Mouse (Mus musculus): ENCODE measurements around the gene Calr3.

Gene Calr3

DNA sequence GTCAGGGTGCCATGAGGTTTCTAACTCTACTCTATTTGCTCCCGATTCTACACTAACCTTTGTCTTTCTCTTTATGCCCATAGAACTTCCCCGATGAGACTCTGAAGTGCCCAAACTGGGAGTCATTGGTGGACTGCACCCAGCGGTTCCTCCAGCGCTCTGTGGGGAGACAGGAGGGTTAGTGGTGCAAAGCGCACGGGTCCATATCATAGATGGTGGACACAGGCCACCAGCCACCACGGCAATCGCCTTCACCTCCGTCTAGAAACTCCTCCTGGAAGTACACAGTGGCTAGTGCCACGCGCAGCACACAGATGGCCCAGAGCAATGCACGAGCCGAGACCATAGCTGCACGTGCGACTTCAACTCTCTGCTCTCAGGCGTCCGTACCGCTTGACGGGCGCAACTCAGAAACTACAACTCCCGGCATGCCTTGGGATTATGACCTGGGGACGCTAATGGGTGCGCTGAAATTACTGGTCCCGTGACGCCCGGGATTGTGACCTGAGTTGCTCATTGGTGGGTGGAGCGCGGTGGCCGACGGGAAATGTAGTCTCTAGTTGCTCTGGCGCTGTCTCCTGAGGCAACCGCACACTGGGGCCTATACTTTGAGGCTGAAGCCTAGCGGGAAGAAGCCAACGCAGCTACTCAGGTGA lies at the start of gene Calr3, which contains the start of gene 1700030K09Rik:
Calr3 (minus strand) TSS at position 533 of the 656 bp plus-strand sequence.
1700030K09Rik (plus strand) TSS at position 543 of the 656 bp plus-strand sequence.
- peak; percentile 90 for DNase-seq (ENCODE audit: extremely low spot score, low read depth, low spot score)

DNA sequence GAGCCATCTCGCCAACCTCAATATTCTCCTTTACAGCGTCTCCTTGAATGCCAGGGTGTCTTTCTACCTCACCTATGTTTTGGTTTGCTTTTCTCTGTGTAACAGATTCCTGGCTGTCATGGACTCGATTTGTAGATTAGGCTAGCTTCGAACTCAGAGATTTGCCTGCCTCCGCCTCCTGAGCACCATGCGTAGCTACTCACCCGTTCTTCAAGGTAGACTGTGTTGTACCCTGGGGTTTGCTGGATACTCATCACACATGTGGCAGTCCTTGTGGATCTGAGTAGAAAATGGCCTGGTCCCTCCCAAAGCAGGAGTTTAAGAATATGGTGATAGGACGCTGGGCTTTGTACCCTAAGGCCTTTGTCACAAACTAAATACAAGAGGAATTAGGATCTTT lies 49.7 kb upstream of the Calr3 start:
- DNase-seq (ENCODE audit: extremely low spot score, low read depth, low spot score): no peak

DNA sequence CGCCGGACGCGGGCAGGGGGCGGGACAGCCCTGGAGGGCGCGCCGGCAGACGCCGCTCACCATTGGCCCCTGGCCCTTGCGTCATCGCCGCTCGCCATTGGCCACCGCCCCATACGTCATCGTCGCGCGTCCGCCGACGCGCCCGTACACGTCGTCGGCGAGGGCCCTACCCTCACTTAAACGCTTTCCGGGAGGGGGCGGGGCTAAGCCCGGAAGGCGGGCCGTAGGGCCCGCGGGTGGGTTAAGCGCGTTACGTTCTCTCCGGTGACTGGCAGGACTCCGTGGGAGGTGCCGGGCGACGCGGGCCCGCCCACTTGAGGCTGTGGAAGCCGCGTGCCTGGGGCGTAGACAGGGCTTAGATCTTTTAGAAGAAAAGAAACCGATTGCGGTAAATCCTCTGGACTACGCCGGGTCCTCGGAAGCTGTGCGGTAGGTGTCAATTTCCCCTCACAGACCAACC lies 49.0 kb upstream of the Calr3 start:
- peak; percentile 93 for DNase-seq (ENCODE audit: extremely low spot score, low read depth, low spot score)

DNA sequence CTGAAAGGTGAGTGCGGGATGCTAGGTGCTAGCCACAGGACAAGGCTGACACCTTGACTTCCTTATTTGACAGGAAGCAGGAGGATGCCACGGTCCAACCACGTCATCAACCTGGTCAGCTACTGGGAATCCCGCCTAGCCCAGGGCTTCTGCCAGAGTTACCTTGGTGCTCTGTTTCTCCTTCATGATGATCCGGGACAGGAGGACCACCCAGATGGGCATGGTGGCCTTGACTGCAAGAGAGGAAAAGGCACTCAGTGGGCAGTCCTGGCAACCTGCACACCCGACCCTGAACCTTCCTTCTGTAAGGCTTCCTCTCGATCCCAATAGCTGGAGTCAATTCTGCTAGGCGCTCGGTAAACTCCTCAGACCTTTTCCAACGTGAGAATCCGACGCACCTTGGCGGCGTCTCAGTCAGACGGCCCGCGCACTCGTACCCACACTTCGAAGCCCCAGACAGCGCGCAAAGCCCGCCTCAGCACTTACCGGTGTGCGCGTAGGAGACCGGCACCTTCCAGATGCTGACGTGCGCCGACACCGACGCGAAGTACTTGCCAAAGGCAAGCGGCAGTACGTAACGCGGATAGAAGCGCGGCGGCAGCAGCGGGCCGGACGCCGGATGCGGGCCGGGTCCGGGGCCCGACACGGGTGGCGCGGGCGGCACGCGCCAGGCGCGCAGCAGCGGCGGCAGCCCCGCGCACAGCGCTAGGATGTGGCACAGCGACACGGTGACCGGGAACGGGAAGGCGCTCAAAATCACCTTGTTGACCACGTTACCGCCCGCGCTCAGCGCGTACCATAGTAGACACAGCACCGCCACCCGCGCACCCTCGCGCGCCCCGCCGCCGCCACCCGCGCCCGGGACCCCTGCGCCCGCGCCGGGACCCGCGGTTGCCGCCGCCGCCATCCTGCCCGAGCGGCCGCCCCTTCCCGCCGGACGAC lies 48.3 kb upstream of the Calr3 start, which contains the start of gene Slc35e1:
Slc35e1 (minus strand) TSS at position 935 of the 942 bp plus-strand sequence.
- DNase-seq (ENCODE audit: extremely low spot score, low read depth, low spot score): no peak

DNA sequence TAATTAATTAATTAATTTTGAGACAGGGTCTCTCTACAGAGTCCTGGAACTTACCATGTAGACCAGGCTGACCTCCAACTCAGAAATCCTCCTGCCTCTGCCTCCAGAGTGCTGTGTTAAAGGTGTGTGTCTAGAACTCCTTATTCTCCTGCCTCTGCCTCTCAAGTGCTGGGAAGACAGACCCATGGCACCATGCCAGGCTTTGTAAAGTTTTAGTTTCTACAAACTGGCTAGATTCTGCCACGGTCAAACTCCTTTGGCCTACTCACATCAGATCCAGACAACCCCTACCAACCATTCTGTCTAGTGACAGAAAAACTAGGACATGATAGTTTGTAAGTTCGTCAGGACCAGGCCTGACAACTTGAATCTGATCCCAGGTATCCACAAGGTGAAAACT lies 47.3 kb upstream of the Calr3 start:
- no peak for DNase-seq (ENCODE audit: extremely low spot score, low read depth, low spot score)

DNA sequence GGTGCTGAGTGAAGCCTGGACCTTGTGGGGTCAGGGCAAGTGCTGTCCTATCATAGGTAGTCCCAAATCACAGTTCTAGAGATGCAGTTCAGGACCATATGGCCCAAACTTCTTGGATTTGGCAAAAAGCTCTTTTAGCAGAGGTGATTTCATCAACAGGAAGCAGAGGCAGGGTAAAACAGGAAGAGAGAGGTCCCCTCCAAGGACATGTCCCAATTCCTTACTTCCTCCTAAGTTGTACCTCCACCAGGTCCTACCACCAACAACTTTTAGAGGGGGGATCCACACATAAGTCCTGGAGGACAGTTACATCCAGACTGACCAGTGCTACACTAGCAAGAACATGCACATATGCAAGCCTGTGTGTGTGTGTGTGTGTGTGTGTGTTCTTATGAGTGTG lies 43.3 kb upstream of the Calr3 start:
- DNase-seq (ENCODE audit: extremely low spot score, low read depth, low spot score): no peak

DNA sequence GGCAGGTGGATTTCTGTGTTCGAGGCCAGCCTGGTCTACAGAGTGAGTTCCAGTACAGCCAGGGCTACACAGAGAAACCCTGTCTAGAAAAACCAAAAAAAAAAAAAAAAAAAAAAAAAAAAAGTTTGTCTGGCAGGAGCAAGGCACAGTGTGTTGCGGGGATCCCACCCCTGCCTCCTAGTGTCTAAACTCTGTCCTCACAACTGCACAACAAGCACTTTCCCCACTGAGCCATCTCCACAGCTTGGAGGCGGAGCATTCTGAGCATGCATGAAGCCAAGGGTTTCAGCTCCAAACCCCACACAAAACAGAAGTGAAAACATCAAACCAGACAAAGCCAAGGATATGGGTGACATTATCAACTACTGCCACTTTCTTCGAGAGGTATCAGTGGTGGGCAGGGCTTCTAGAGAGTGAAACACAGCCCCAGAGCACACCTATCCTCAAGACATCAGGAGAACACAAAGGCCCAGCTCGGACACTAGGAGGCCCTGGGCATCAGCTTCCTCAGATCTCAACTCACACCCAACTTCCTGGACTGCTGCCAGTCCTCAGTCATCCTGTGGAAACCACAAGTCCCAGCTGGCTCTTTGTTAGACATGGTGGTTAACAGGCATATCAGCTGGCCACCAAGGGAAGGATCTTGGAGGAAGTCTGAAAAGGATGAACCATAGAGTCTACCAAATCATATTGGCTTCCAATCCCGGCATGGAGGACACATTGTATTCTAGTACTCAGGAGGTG lies 42.0 kb upstream of the Calr3 start:
- DNase-seq (ENCODE audit: extremely low spot score, low read depth, low spot score): no peak

DNA sequence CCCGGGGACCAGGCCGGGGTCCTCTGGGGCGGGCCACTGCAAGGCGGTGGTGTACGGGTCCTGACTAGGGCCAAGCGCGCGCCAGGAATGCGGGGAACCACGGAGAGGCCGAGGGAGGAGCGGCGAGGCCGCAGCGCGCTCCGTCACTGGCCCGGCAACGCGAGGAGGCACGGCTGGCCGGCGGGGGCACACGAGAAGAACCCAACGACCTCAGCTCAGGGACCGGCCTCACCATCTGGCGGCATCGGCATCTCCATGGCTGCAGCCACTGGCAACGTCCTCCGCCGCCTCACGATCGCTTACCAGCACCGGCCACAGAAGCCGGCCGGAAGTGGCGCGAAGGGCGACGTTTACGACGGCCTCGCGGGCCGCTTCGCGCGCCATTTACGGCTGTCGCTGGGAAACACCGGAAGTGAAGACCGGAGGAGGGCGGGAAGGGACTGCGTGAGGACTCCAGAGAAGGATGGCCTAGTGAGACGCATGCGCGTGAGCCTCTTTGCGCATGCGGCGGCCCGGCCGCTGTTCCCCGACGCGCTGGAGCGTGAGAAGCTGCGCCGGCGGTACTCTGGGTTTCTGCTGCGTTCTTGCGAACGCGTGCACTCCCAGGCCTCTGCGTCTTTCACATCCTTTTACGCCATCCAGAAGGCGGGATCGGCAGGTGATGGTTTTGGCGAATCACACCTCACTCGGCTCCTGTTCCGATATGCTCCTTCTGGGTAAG lies 31.3 kb upstream of the Calr3 start, which contains the start of gene Cherp:
Cherp (minus strand) TSS at position 401 of the 721 bp plus-strand sequence.
- peak; percentile 96 for DNase-seq (ENCODE audit: extremely low spot score, low read depth, low spot score)

DNA sequence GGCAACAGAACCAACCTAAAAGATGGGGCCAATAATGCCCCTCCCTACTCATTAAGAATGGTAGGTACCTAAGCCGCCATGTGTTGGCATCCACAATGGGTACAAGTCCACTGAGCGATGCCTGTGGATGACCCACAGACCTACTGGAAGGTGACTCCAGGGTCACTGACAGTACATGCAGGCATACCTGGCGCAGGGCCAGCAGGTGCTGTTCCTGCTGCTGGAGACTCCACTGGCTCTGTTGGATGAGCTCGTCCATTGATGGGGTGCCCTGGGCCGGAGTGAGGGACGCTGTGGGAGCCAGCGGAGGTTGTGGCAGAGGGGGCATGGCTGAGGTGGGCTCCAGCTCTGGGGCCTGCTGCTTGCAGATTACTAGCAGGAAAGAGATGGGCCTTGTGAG lies 27.0 kb upstream of the Calr3 start:
- no peak for DNase-seq (ENCODE audit: extremely low spot score, low read depth, low spot score)

DNA sequence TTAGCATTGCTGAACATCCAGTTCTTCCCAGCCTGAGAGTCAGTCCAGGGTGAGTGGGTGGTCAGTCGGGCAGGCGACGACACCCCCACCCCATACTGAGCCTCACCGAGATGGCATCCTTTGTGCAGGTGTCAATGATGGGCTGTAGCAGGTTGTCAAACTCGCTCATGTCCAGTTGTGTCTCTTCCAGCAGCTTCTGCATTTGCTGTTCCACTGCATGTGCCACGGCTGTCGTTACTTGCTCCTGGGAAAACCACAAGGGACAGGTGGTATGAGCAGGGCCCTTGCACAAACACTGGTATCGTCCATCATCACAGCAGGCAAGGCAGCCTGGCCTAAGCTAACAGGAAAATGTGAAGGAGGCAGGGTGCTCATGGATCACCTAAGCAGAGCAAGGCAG lies 26.3 kb upstream of the Calr3 start:
- no peak for DNase-seq (ENCODE audit: extremely low spot score, low read depth, low spot score)

DNA sequence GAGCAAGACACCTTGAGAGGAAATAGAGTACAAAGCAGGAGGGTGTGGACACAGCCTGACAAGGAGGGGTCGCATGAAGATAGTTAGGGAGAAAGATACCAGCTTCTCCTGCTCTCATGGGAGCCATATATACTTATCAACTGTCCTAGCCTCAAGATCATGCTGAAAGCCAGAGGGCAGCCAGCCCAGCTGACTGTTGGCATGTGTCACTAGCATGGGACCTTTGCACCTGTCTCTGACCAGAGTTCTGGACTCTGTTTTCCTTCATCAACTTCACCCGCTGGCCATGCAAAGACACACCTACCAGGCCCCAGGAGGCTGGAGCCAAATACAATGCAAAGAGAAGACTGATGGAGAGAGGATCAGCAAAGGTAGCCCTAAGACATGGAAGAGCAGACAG lies 25.6 kb upstream of the Calr3 start:
- DNase-seq (ENCODE audit: extremely low spot score, low read depth, low spot score): no peak

DNA sequence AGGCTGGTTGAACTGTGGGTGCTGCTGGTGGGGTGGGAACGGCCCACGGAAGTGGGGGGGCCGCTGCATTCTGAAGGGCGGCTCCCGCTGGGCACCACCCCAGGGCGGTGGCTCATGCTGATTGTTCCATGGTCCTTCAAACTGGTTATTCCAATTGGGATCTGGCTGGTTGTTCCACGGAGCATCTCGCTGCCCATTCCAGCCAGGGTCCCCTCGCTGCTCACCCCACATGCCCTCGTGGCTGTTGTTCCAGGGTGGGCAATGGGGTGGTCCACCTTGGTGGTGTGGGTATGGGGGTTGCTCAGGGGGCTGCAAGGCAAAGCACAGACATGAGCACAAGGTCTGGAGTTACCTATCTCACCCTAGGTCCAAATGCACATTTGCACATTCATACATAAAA lies 20.5 kb upstream of the Calr3 start:
- no peak for DNase-seq (ENCODE audit: extremely low spot score, low read depth, low spot score)

DNA sequence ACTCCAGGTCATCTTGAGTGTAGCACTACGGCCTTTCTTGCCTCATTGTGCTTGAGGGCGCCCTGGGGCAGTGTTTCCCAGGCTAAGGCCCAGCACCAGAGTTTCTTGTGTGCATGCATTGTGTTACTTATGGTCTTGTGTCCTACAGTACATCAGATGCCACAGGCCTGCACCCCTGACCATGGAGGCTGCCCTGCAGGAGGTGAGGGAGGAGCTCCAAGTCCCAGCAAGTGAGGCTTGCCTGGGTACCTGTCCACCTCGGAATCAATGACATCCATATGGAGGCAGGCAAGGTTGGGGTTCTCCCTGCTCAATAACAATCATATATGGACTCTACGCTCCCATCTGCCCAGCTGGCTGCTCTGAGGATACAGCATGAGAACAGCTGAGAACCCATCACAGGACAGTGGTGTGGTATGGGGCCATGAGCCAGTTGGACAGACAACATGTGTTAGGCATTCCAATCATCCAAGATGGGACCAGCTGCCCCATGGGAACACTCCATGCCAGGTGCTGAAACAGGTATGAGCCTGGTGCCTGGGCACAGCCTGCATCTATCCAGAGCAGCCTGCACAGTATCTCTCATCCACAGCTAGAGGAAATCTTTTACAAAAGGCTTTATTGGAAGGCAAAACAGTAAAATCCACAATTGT lies 16.3 kb upstream of the Calr3 start:
- DNase-seq (ENCODE audit: extremely low spot score, low read depth, low spot score): no peak

DNA sequence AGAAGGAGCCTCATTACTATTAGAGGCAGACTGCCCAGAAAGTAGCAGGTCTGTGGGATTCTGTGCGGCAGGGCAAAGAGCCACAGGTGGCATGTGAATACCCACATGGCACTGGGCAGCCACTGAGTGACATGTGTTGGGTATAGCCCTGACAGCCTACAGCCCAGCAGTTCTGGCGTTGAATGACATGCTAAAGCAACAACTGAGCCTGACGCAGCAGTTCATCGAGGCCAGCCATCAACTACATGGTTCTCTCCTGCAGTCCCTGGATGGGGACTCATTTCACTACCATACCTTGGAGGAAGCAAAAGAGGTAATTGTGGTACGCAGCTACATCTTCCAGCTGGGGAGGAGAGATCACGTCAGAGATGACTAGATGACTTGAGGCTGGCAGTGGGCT lies 14.8 kb upstream of the Calr3 start:
- no peak for DNase-seq (ENCODE audit: extremely low spot score, low read depth, low spot score)

DNA sequence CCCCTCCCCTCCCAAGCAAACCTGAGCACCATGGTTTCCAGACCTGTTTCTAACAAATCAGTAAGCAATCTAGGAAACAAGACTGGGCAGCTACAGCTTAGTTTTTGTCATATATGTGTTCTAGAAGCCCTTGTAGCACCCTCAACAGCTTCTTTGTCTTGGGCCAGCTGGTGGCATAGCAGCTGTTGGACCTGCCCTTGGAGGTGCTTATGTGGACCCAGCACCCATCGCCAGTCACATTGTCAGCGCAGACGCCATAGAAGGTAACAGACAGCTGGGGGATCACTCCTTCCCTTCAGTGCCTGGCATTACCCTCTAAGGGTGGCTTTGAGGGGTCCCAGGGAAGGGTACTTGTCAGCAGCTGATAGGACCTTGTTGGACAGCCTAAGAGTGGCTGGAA lies 14.1 kb upstream of the Calr3 start:
- no peak for DNase-seq (ENCODE audit: extremely low spot score, low read depth, low spot score)

DNA sequence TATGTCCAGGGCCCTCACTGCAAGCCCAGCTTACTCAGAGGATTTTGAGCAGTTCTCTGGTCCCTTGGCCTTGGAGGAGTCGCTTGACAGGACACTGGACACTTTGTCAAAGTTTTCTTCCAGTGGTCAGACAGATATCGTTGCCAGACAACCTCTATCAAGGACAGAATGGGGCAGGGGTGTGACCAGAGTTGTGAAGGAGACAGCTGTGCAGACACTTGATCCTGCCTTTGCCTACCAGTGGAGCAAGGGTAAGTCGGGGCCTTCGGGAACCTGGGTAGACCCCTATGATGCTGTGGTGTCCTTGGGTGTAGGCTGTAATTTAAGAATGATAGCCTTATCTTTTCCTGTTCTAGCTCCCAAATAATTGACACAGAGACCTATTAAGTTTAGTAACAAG lies 11.6 kb upstream of the Calr3 start:
- DNase-seq (ENCODE audit: extremely low spot score, low read depth, low spot score): no peak

DNA sequence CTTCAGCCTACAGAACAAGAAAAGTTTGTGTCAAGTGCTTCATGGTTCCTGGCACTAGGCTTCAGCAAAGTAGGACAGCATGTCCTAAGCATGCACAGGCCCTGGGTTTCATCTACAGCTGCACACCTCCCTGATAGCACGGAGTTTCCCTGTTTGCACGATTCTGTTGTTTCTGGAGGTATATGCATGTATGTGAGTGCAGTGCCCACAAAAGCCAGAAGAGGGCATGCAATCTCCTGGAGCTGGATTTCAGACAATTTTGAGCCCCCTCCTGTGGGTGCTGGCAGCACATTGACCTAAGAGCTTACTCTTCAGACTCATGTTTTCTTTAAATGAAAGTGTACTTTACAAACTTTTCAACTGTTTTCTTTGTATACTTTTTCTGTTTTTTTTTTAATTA lies 10.2 kb upstream of the Calr3 start:
- DNase-seq (ENCODE audit: extremely low spot score, low read depth, low spot score): no peak

DNA sequence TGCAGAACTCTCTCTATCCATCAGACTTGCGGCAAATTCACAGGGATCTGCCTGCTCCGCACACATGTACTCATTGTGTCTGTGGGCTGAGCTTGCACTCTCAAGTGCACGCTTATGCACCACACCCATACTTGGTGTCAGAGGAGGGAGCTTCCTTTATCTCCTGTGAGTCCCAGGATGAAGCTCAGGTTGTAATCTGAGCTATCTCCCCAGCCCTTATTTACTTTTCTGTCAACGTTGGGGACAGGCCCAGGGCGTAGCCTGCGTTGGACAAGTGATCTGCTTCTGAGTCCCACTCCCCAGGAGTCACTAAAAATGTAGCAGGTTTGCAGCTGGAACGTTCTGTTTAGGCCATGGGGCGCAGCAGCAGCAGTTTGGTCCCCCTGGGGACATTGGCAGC lies 7.8 kb upstream of the Calr3 start:
- no peak for DNase-seq (ENCODE audit: extremely low spot score, low read depth, low spot score)

DNA sequence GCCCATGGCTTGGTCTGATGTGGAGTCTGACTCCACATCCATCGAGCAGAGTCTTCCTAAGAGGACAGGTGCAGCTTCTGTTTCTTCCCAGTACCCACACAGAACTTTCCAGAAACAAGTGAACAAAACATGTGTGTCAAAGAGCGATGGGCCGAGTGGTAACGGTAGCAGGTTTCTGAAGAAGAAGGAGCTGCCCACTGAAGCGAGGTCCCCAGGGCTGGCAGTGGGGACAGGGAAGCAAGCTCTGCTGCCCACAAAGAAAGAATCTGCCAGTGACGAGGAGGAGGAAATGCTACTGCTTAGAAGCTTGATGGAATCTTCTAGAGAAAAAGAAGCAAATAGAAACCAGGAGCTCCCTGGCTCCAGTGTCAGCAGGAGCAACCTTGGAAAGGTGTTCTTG lies 1.4 kb upstream of the Calr3 start:
- DNase-seq (ENCODE audit: extremely low spot score, low read depth, low spot score): no peak

DNA sequence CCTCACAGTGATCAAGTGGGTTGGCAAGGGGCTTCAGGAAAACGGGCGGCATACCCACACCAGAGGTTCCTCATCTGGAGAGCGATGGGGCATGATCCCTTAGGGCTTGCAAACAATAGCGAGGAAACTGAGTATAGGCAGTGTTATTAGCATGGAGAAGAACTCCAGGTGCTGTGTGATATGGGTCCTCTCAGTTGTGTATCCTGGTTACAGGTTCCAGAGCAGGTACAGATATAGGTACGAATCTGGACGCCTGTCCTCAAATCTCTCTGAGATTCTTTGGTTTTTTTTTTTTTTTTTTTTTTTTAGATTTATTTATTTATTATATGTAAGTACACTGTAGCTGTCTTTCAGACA lies 302 bp upstream of the Calr3 start:
- DNase-seq (ENCODE audit: extremely low spot score, low read depth, low spot score): no peak

All from hindlimb bud, embryonic 11.5 days (tissue).